Mouse (Mus musculus) heart, adult 18-20 months (tissue): ENCODE data around the gene Vmn1r55. TPM values are rescaled to one million over a fixed set of nuclear protein-coding genes. Genes with fewer than 3 reads are reported as not detected.
"Not testable (repeated sequence)": the region's sequence is repeated elsewhere in the genome, so short reads cannot be mapped to it uniquely, and the experiment has no call there.

Experiments
- DNase-seq, 2 experiments: peaks; one replicate each; pipeline ENCODE4 v3.0.0; 2021 to 2022; ENCODE audit warnings: mixed read lengths in 1 of 2
- microRNA-seq, 2 experiments: library from miRNA; unstranded; fragments of <30 nt; microRNA quantifications; one replicate each; pipeline ENCODE4 v1.2.0; 2022
- total RNA-seq, 2 experiments: library from RNA; stranded (reverse); gene quantifications; 2 replicates each; pipeline ENCODE4 v1.2.3; 2021

Vmn1r55 gene
- total RNA-seq, 2 experiments from 2014 or later: not detected

- no peak for DNase-seq
These were observed 68.2 kb downstream of the Vmn1r55 start for GRCm38 (mm10) chr7:5081241-5081640.

GRCm38 (mm10) chr7:5080815-5081214 is 68.7 kb downstream of the Vmn1r55 start:
- DNase-seq: no peak

GRCm38 (mm10) chr7:5080010-5080751 is 69.3 kb downstream of the Vmn1r55 start, which contains the start of gene Epn1:
Epn1 (plus strand) TSS chr7:5080235.
- peak; percentile 96 to 98 for DNase-seq

- not testable (repeated sequence) for DNase-seq
These were observed 70.0 kb downstream of the Vmn1r55 start for GRCm38 (mm10) chr7:5079365-5080009.

Small RNAs within 50 kb of the gene (microRNA-seq; reads per million reads assigned to microRNA genes)
- gene Gm26217: 0 reads per million in 2 experiments

Other genes with a start within 250 kb of the Vmn1r55 start
- not detected for gene Gm36210, start 243.2 kb downstream of the Vmn1r55 start, total RNA-seq
- gene Zfp628, start 234.5 kb downstream of the Vmn1r55 start, total RNA-seq: 1 to 10 TPM; 5.3 to 6.4 TPM
- gene Nat14, start 227.6 kb downstream of the Vmn1r55 start, total RNA-seq: 1 to 10 TPM; 4.2 to 6.1 TPM
- gene Ssc5d, start 223.9 kb downstream of the Vmn1r55 start, total RNA-seq: 1 to 10 TPM; 2.0 to 2.4 TPM
- gene Sbk2, start 185.3 kb downstream of the Vmn1r55 start, total RNA-seq: 10 to 100 TPM; 25.9 to 30.0 TPM
- 10 to 100 TPM; 37.3 to 39.0 TPM for gene Sbk3, start 178.5 kb downstream of the Vmn1r55 start, total RNA-seq
- 10 to 100 TPM; 11.0 to 12.6 TPM for gene Zfp579, start 153.5 kb downstream of the Vmn1r55 start, total RNA-seq
- gene Zfp524, start 135.3 kb downstream of the Vmn1r55 start, total RNA-seq: 10 to 100 TPM in 1 of 2 experiments, 1 to 10 TPM in 1; 9.2 to 11.8 TPM
- gene Fiz1, start 135.0 kb downstream of the Vmn1r55 start, total RNA-seq: 10 to 100 TPM; 16.2 to 17.0 TPM
- gene Gm44973, start 134.2 kb downstream of the Vmn1r55 start, total RNA-seq: not detected
- 10 to 100 TPM; 11.5 to 14.0 TPM for gene Zfp865, start 129.3 kb downstream of the Vmn1r55 start, total RNA-seq
- gene Ccdc106, start 129.1 kb downstream of the Vmn1r55 start, total RNA-seq: under 1 TPM in 1 of 2 experiments, not detected in 1; 0.20 TPM
- not detected for gene 4632433K11Rik, start 115.6 kb downstream of the Vmn1r55 start, total RNA-seq
- gene Zfp784, start 111.2 kb downstream of the Vmn1r55 start, total RNA-seq: 1 to 10 TPM; 5.1 to 5.5 TPM
- gene Zfp580, start 98.1 kb downstream of the Vmn1r55 start, total RNA-seq: 1 to 10 TPM; 4.2 TPM
- gene U2af2, start 87.5 kb downstream of the Vmn1r55 start, total RNA-seq: 10 to 100 TPM; 67.1 to 68.1 TPM
- 100 to 1,000 TPM; 183 to 191 TPM for gene Epn1, start 69.4 kb downstream of the Vmn1r55 start, total RNA-seq
- not detected for gene Rfpl4, start 32.7 kb downstream of the Vmn1r55 start, total RNA-seq
- gene Rasl2-9, start 23.7 kb downstream of the Vmn1r55 start, total RNA-seq: 1 to 10 TPM; 7.5 to 8.3 TPM
- not detected for gene Vmn1r56, start 47.1 kb upstream of the Vmn1r55 start, total RNA-seq
- gene Vmn1r57, start 68.8 kb upstream of the Vmn1r55 start, total RNA-seq: not detected
- gene Gm5065, start 200.9 kb upstream of the Vmn1r55 start, total RNA-seq: not detected
- gene Nlrp2, start 201.4 kb upstream of the Vmn1r55 start, total RNA-seq: not detected